Mouse (Mus musculus) left cerebral cortex, adult 9 months (tissue): ENCODE data around the gene Retreg3.

Experiments
- DNase-seq, 2 experiments: peaks; one replicate each; pipeline ENCODE4 v3.0.0; 2022; ENCODE audit warnings: low spot score in 2 of 2

Retreg3 gene

GRCm38 (mm10) chr11:101055418-101055817, 64.3 kb downstream of the Retreg3 start:
- DNase-seq: no peak

- no peak for DNase-seq
These were observed 65.7 kb downstream of the Retreg3 start for GRCm38 (mm10) chr11:101053974-101054373.

- no peak for DNase-seq
These were observed 66.8 kb downstream of the Retreg3 start for GRCm38 (mm10) chr11:101052751-101053473.

- DNase-seq: no peak
These were observed 68.1 kb downstream of the Retreg3 start for GRCm38 (mm10) chr11:101051617-101052016.

- peak in 1 of 2 experiments; percentile 39 for DNase-seq
These were observed 68.6 kb downstream of the Retreg3 start for GRCm38 (mm10) chr11:101051051-101051493.

- DNase-seq: peak in 1 of 2 experiments; percentile 60
These were observed 69.3 kb downstream of the Retreg3 start for GRCm38 (mm10) chr11:101050359-101050758.

GRCm38 (mm10) chr11:101047502-101047901, 72.2 kb downstream of the Retreg3 start:
- no peak for DNase-seq

- no peak for DNase-seq
These were observed 73.3 kb downstream of the Retreg3 start for GRCm38 (mm10) chr11:101046440-101046839.
